Comparison of ENCODE assay signal across 12 mouse cellular contexts in genomic region chr4:133109335-133109801, GRCm38 (mm10). TPM values are rescaled to one million over a fixed set of nuclear protein-coding genes. Genes with fewer than 3 reads are reported as not detected.
DNase-seq lines count a peak whose midpoint lies in the region; ATAC-seq and TF ChIP-seq lines count a peak whose summit lies in the region.
"Had no signal": no experiment of that assay in that cellular context is flagged by ENCODE, and none has a peak within 500 bp of the region (broad histone marks: within the 10 kb centered on the region; RNA-seq: fewer than 3 reads in every experiment).

No protein-coding gene starts in this region.

- H3K4me1 ChIP-seq in heart, adult 2 months (ENCODE audit: control insufficient read depth, insufficient read depth, low read length), result peaks cover 21% of the 10 kb centered on the region
- peaks cover 12% of the 10 kb centered on the region; the same call in 1 of the 2 replicates for H3K4me1 ChIP-seq in lung, postnatal 0 days (ENCODE audit: insufficient read depth, low read depth, low read length)
- peaks cover 41% of the 10 kb centered on the region for H3K4me1 ChIP-seq in embryonic facial prominence, embryonic 15.5 days

- H3K36me3 ChIP-seq in heart, adult 2 months (ENCODE audit: control insufficient read depth, insufficient read depth, low read length), result no peaks in the 10 kb centered on the region
- H3K36me3 ChIP-seq in lung, postnatal 0 days (ENCODE audit: insufficient read depth, low read length), result no peaks in the 10 kb centered on the region
- no peaks in the 10 kb centered on the region for H3K36me3 ChIP-seq in embryonic facial prominence, embryonic 15.5 days
- H3K36me3 ChIP-seq: forebrain, embryonic 15.5 days; kidney, embryonic 15.5 days; midbrain, embryonic 10.5 days had no signal

- intact Hi-C loops in heart, adult 2 months (cut with DNase I), result no loop called here
- intact Hi-C loops in heart, postnatal 25 days (cut with DNase I), result loop anchor here (5.0 kb wide), 1 partner anchor 97 kb away; the partner anchor contains the start of gene Ahdc1
- intact Hi-C loops in left cerebral cortex, postnatal 14 days (cut with DNase I), result no loop called here

- no peaks in the 10 kb centered on the region for H3K27me3 ChIP-seq in heart, adult 2 months (ENCODE audit: control insufficient read depth, insufficient read depth, low read length)
- H3K27me3 ChIP-seq in lung, postnatal 0 days (replicated peaks; ENCODE audit: insufficient read depth, low read length), result no peaks in the 10 kb centered on the region
- no peaks in the 10 kb centered on the region for H3K27me3 ChIP-seq in embryonic facial prominence, embryonic 15.5 days
- H3K27me3 ChIP-seq: forebrain, embryonic 15.5 days; kidney, embryonic 15.5 days had no signal

- H3K27ac ChIP-seq in heart, adult 2 months, result peak overlapping the region; percentile 90
- 0 out of 2 replicates have a peak overlapping the region, but pooled peaks have one; percentile 79 for H3K27ac ChIP-seq in lung, postnatal 0 days (ENCODE audit: low read length)
- peak overlapping the region; percentile 92 for H3K27ac ChIP-seq in embryonic facial prominence, embryonic 15.5 days (replicated peaks)

- no peak for DNase-seq in heart, adult 2 months
- no peak for DNase-seq in heart, postnatal 25 days (ENCODE audit: low spot score)
- no peak for DNase-seq in lung, postnatal 0 days (ENCODE audit: low spot score)
- no peak for DNase-seq in lung, postnatal 4 days
- DNase-seq in frontal cortex, postnatal 14 days (ENCODE audit: low spot score in 2 of 2), result no peak
- no peak for DNase-seq in left cerebral cortex, postnatal 14 days (ENCODE audit: low spot score in 2 of 2)
- DNase-seq: cerebellum, adult 8-10 months had no signal

- H3K79me2 ChIP-seq in heart, adult 2 months (replicated peaks; ENCODE audit: control insufficient read depth, insufficient read depth, low read length), result no peaks in the 10 kb centered on the region

- H3K9me3 ChIP-seq in lung, postnatal 0 days (ENCODE audit: low read length), result no peaks in the 10 kb centered on the region
- no peaks in the 10 kb centered on the region for H3K9me3 ChIP-seq in embryonic facial prominence, embryonic 15.5 days (replicated peaks)
- H3K9me3 ChIP-seq: forebrain, embryonic 15.5 days; kidney, embryonic 15.5 days; midbrain, embryonic 10.5 days had no signal

- H3K4me3 ChIP-seq in heart, adult 2 months, result no peak overlapping the region
- H3K4me3 ChIP-seq in lung, postnatal 0 days (ENCODE audit: low read depth, low read length), result no peak overlapping the region
- no peak overlapping the region for H3K4me3 ChIP-seq in embryonic facial prominence, embryonic 15.5 days (replicated peaks)
- H3K4me3 ChIP-seq: forebrain, embryonic 15.5 days; kidney, embryonic 15.5 days; midbrain, embryonic 10.5 days had no signal

- no peak for TF ChIP-seq POLR2A in heart, adult 2 months (IDR thresholded peaks at IDR 0.05; ENCODE audit: insufficient read depth, low read depth, low read length)

- no peak for TF ChIP-seq EP300 in heart, adult 2 months (IDR thresholded peaks at IDR 0.05; ENCODE audit: insufficient read depth, low read depth, low read length)
- TF ChIP-seq EP300 in lung, postnatal 0 days (IDR thresholded peaks at IDR 0.05), result no peak

- no peak overlapping the region for H3K9ac ChIP-seq in heart, adult 2 months (ENCODE audit: low read depth, low read length)
- no peak overlapping the region for H3K9ac ChIP-seq in lung, postnatal 0 days (replicated peaks; ENCODE audit: low read depth)
- H3K9ac ChIP-seq in embryonic facial prominence, embryonic 15.5 days, result no peak overlapping the region
- H3K9ac ChIP-seq: forebrain, embryonic 15.5 days; kidney, embryonic 15.5 days had no signal

- no peak overlapping the region for H3K4me2 ChIP-seq in lung, postnatal 0 days (replicated peaks; ENCODE audit: low read depth, low read length)
- 0 out of 2 replicates have a peak overlapping the region, but pooled peaks have one; percentile 0 for H3K4me2 ChIP-seq in embryonic facial prominence, embryonic 15.5 days (replicated peaks)
- H3K4me2 ChIP-seq: forebrain, embryonic 15.5 days; kidney, embryonic 15.5 days had no signal

- ATAC-seq in lung, postnatal 0 days, result no peak
- ATAC-seq in embryonic facial prominence, embryonic 15.5 days (ENCODE audit: insufficient number of reproducible peaks, low FRiP score, low TSS enrichment, low read depth), result no peak
- 0 out of 2 replicates have a peak, but pooled peaks have one; percentile 24 for ATAC-seq in neutrophil, adult 5-6 weeks (ENCODE audit: extremely low read depth, insufficient number of reproducible peaks, low FRiP score, poor library complexity, severe bottlenecking)
- ATAC-seq: forebrain, embryonic 15.5 days had no signal

- WGBS in heart, adult 2 months, result 56% methylated on average over 5 of the region's 5 CpGs
- 66% methylated on average over 5 of the region's 5 CpGs for WGBS in lung, postnatal 0 days
- WGBS in embryonic facial prominence, embryonic 15.5 days, result 38% methylated on average over 5 of the region's 5 CpGs

- no peak for TF ChIP-seq CTCF in heart, adult 2 months (IDR thresholded peaks at IDR 0.05)
- no peak for TF ChIP-seq CTCF in lung, postnatal 0 days (IDR thresholded peaks at IDR 0.05)

RNA-seq across cellular contexts. Expression of gene Wasf2, which starts 20.9 kb away (rescaled TPM):
- 10 to 100 TPM; 77.5 to 83.8 TPM for total RNA-seq in heart, adult 2 months (2021)
- polyA plus RNA-seq in heart, adult 2 months (2012; rRNA removed), result 34.6 and 39.7 TPM in 2 replicates
- total RNA-seq in heart, postnatal 25 days (2021), result 100 to 1,000 TPM in 1 of 2 experiments, 10 to 100 TPM in 1; 77.7 to 110 TPM
- polyA plus RNA-seq in lung, postnatal 0 days (2015; fragmentation: Nextera tagmentation; extraction: Ambion mirVana), result 149 and 153 TPM in 2 replicates
- polyA plus RNA-seq in embryonic facial prominence, embryonic 15.5 days (2015; fragmentation: Nextera tagmentation; extraction: Ambion mirVana), result 116 and 118 TPM in 2 replicates
- 89.1 and 105 TPM in 2 replicates for total RNA-seq in neutrophil, adult 5-6 weeks (2017)
- 10 to 100 TPM; 27.3 to 34.8 TPM for total RNA-seq in left cerebral cortex, postnatal 14 days (2021)
